Mouse (Mus musculus) intestine, embryonic 16.5 days (tissue): ENCODE data around the gene Tex19.1. TPM values are rescaled to one million over a fixed set of nuclear protein-coding genes. Genes with fewer than 3 reads are reported as not detected.
"Not testable (repeated sequence)": the region's sequence is repeated elsewhere in the genome, so short reads cannot be mapped to it uniquely, and the experiment has no call there.

Experiments
- ATAC-seq: fragments of 200-750 bp; cut with Nextera tagmentation; 2 replicates; pipeline ENCODE4 v1.8.0; 2017; ENCODE audit warnings: moderate TSS enrichment, moderate library complexity
- H3K27ac ChIP-seq: fragments of 300-500 bp; sonication (generic); 2 replicates; pipeline ENCODE4 v1.5.1; 2014; ENCODE audit warnings: mild to moderate bottlenecking, low read length
- H3K27me3 ChIP-seq: fragments of 300-500 bp; sonication (generic); replicated peaks from 2 replicates; pipeline ENCODE4 v1.6.1; 2014; ENCODE audit warnings: low read length, control low read depth, mixed read lengths; ENCODE audit not compliant: control insufficient read depth, insufficient read depth
- H3K36me3 ChIP-seq: fragments of 300-500 bp; sonication (generic); 2 replicates; pipeline ENCODE4 v1.6.1; 2014; ENCODE audit warnings: low read length, control low read depth; ENCODE audit not compliant: control insufficient read depth, insufficient read depth
- H3K4me1 ChIP-seq: fragments of 300-500 bp; sonication (generic); 2 replicates; pipeline ENCODE4 v1.6.1; 2014; ENCODE audit warnings: low read length, control low read depth, mixed read lengths; ENCODE audit not compliant: control insufficient read depth, insufficient read depth
- H3K4me2 ChIP-seq: fragments of 300-500 bp; sonication (generic); 2 replicates; pipeline ENCODE4 v1.6.1; 2014; ENCODE audit warnings: low read depth, low read length, control low read depth
- H3K4me3 ChIP-seq: fragments of 300-500 bp; sonication (generic); 2 replicates; pipeline ENCODE4 v1.5.1; 2014; ENCODE audit warnings: mild to moderate bottlenecking, low read length
- H3K9ac ChIP-seq: fragments of 300-500 bp; sonication (generic); 2 replicates; pipeline ENCODE4 v1.6.1; 2014; ENCODE audit warnings: low read depth, low read length
- H3K9me3 ChIP-seq: fragments of 300-500 bp; sonication (generic); 2 replicates; pipeline ENCODE4 v1.6.1; 2016; ENCODE audit warnings: low read length, control low read depth; ENCODE audit not compliant: control insufficient read depth
- WGBS: fragments of 180-500 bp; shearing (Covaris S2); extraction: QIAGEN DNeasy Blood & Tissue Kit; methylation state at CpG from one replicate; pipeline ENCODE4 v1.1.7; 2014; 5-methylcytosine and 5-hydroxymethylcytosine counted together
- polyA plus RNA-seq: library from polyadenylated mRNA; unstranded; fragments of >200 nt; fragmentation: Nextera tagmentation; extraction: Ambion mirVana; gene quantifications from 2 replicates; pipeline ENCODE4 v1.2.1, GENCODE M21; 2015

Gene Tex19.1
- not detected in 2 replicates for polyA plus RNA-seq

DNA sequence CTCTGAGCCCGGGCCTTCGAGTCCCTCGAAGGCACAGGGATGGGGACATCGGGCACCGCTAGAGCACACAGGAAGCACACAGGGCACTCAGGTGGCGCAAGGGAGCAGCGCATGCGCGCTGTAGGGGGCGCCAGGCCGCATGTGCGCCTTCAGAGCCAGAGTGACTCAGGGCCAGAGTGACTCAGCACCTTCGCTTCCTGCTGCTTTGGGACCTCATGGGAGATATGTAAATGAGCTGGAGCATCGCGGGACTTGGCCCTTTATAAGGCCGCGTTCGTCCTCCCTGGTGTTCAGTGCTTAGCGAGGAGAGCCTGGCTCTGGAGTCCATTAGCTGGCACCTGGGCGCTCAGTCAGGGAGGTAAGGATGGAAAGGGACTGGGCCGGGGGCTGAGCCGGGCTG, at the start of gene Tex19.1:
Gene Tex19.1 (plus strand): TSS at position 279 of the 400 bp plus-strand sequence.
- no peaks in the 10 kb centered on the region for H3K27me3 ChIP-seq
- H3K4me3 ChIP-seq = no peak within 1 kb of the TSS
- no peak within 1 kb of the TSS for H3K27ac ChIP-seq
- no peak within 1 kb of the TSS for H3K4me2 ChIP-seq
- H3K4me1 ChIP-seq = peaks cover 8% of the 10 kb centered on the region
- no peak for ATAC-seq
- 87% methylated on average over 22 of the region's 22 CpGs for WGBS
- H3K36me3 ChIP-seq = no peaks in the 10 kb centered on the region
- H3K9ac ChIP-seq = no peak within 1 kb of the TSS
- H3K9me3 ChIP-seq = no peaks in the 10 kb centered on the region

DNA sequence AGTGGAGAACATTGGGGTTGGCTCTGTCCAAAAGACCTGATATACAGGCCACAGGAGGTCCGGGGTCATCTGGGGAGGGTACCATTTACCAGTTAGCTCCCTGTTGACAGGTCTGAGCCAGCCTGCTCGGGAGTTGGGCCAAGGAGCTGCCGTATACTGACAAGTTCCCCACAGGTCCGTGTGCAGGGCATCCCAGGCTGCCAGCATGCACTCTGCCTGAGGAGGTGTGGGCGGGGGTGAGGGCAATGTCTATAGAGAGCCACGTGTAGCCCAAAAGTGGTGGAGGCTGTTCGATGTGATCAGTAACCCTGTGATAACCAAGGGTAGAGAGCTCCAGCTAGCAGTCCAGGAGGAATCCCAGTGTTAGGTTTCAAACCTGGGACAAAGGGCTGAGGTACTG, 46.2 kb upstream of the Tex19.1 start:
- Histone ChIP-seq H3K9ac (no peak overlapping the region), H3K9me3 (no peaks in the 10 kb centered on the region), H3K4me3 (no peak overlapping the region), H3K36me3 (no peaks in the 10 kb centered on the region), H3K27ac (no peak overlapping the region), H3K4me1 (peaks cover 2% of the 10 kb centered on the region), H3K27me3 (no peaks in the 10 kb centered on the region), H3K4me2 (no peak overlapping the region)
- 66% methylated on average over 7 of the region's 7 CpGs for WGBS
- ATAC-seq = 0 out of 2 replicates have a peak, but pooled peaks have one; percentile 32

DNA sequence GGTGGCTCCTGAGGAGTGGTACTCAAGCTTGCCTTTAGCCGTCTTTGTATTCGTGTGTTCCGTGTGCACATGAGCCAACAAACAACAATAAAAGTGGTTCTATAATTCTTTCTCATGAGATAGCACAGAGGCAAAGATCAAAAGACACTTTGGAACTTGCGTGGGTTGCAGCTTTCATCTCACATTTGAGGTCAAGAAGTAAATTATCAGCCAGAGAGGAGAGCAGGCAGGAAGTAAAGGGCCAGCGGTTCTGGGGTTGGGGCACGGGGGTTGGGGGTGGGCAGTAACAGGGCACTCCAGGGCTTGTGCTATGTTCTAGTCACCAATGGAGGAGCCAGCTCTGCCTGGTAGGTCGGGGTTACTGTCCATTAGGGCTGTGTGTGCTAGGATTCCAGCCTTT, 45.3 kb upstream of the Tex19.1 start:
- H3K4me3 ChIP-seq = no peak overlapping the region
- H3K36me3 ChIP-seq = no peaks in the 10 kb centered on the region
- ATAC-seq = peak; percentile 70
- no peak overlapping the region for H3K4me2 ChIP-seq
- no peaks in the 10 kb centered on the region for H3K27me3 ChIP-seq
- H3K4me1 ChIP-seq = peaks cover 2% of the 10 kb centered on the region
- 42% methylated on average over 7 of the region's 7 CpGs for WGBS
- no peaks in the 10 kb centered on the region for H3K9me3 ChIP-seq
- peak overlapping the region; percentile 47; the same call in 1 of the 2 replicates for H3K27ac ChIP-seq
- H3K9ac ChIP-seq = no peak overlapping the region

DNA sequence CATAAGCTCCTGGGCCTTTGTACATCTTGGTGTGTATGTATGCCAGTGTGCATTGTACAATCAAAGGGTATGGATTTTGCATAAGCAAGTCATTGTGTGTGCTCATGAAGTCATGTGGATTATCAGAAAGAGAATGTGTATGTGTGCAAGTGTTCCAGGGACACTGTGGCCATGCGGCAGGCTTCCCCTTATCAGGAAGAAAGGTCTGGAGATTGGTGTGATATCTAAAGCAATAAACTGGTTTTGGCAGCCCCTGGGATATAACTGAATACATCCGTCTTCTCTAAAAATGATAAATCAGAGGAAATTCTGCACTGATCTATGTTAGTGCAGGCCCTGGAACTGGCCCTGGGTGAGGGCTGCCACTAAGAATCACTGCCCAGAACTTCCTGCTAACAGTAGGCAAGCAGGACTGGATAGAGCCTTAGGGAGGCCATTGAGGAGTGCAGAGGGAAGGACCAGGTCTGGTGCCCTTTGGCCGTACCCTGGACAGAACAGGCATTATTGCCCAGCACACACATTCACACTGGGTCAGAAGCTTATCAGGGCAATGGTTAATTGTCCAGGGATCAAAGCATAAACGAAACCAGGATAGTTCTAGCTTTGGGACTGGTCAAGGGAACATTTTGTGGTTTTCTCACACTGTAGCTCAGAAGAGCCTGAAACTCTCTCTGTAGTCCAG, 44.7 kb upstream of the Tex19.1 start:
- no peak overlapping the region for H3K9ac ChIP-seq
- no peaks in the 10 kb centered on the region for H3K27me3 ChIP-seq
- peak overlapping the region; percentile 47; the same call in 1 of the 2 replicates for H3K27ac ChIP-seq
- no peaks in the 10 kb centered on the region for H3K36me3 ChIP-seq
- no peak overlapping the region for H3K4me3 ChIP-seq
- H3K4me2 ChIP-seq = no peak overlapping the region
- H3K4me1 ChIP-seq = peaks cover 2% of the 10 kb centered on the region
- 58% methylated on average over 4 of the region's 4 CpGs for WGBS
- no peaks in the 10 kb centered on the region for H3K9me3 ChIP-seq
- peak; percentile 48 for ATAC-seq

DNA sequence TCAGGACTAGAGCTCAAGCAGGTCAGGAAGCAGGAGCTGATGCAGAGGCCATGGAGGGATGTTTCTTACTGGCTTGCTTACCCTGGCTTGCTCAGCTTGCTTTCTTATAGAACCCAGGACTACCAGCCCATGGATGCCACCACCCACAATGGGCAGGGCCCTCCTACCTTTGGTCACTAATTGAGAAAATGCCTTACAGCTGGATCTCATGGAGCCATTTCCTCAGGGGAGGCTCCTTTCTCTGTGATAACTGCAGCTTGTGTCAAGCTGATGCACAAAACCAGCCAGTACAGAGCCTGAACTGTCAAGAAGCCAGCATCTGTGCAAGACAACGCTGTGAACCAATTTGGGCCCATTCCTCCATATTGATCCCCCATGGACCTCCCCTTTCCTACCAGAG, 38.7 kb upstream of the Tex19.1 start:
- H3K4me3 ChIP-seq, H3K9ac ChIP-seq, H3K36me3 ChIP-seq, H3K4me2 ChIP-seq, H3K4me1 ChIP-seq, ATAC-seq, H3K27ac ChIP-seq, H3K27me3 ChIP-seq, H3K9me3 ChIP-seq: not testable (repeated sequence)
- 68% methylated on average over 1 of the region's 1 CpGs for WGBS

DNA sequence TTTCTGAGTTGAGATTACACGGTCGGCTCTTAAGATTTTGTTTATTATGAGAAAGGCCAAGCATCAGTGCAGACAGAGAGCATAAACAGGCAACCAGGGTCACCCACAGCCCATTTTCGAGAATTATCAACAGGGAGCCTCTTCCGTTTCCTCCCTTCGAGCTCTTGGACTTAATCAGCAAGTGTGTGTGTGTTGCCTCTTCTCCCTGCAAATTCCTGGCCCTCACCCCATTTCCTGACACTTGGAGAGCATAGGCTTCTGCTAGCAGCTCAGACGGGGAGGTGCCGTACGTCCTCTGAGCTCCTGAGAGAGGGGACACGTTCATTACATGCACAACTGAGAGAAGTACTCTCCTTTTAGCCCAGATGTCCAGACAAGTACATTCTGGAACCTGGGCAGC, 37.9 kb upstream of the Tex19.1 start:
- WGBS = 51% methylated on average over 9 of the region's 9 CpGs
- ATAC-seq = peak; percentile 26; the same call in 1 of the 2 replicates

DNA sequence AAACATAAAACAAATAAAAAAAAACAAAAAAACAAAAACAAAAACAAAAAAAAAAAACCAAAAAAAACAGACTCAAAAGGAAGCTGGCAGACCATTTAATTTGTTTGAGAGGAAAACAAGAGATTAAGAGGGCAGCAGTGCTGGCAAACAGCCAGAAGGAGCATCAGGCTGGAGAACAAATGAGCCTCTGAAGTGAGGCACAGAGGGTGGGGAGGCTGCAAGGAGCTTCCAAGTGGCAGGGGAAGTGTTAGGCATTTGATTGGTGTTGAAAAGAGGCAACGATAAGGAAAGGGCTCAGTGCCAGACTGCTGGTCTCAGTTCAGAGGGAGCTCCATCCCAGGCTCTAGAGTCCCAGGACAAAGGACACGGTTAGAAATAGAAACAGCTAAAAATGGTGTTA, 36.0 kb upstream of the Tex19.1 start:
- WGBS = 9% methylated on average over 2 of the region's 2 CpGs

More for the DNA sequence above, 37.9 kb upstream of the Tex19.1 start:
- no peak overlapping the region for H3K4me3 ChIP-seq
- no peak overlapping the region for H3K4me2 ChIP-seq
- H3K9me3 ChIP-seq = no peaks in the 10 kb centered on the region
- H3K36me3 ChIP-seq = no peaks in the 10 kb centered on the region
- H3K27me3 ChIP-seq = no peaks in the 10 kb centered on the region
- no peak overlapping the region for H3K27ac ChIP-seq
- H3K4me1 ChIP-seq = no peaks in the 10 kb centered on the region
- no peak overlapping the region for H3K9ac ChIP-seq

DNA sequence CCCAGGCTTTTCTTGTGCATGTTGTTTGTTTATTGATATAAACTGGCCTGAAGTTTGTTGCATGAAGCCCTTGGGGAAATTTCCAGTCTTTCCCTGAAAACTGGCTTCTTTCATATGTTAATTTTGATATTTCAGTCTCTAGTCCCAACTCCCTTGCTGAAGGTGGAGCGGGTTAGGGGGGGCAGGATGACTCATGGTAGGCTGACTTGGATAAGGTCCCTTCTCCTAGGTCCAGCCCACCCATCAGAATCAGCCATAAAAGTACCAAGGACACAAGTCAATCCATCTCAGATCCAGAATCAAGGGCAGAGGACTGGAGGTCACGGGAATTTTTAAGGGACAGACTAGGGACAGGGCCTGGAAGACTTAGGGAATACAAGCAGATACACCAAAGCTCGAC, 34.9 kb upstream of the Tex19.1 start:
- 92% methylated on average over 3 of the region's 3 CpGs for WGBS
- ATAC-seq = no peak
- no peaks in the 10 kb centered on the region for H3K36me3 ChIP-seq
- H3K27me3 ChIP-seq = no peaks in the 10 kb centered on the region
- H3K4me2 ChIP-seq = no peak overlapping the region
- H3K27ac ChIP-seq = no peak overlapping the region
- no peaks in the 10 kb centered on the region for H3K9me3 ChIP-seq
- no peaks in the 10 kb centered on the region for H3K4me1 ChIP-seq
- no peak overlapping the region for H3K4me3 ChIP-seq
- no peak overlapping the region for H3K9ac ChIP-seq

More for the DNA sequence above, 36.0 kb upstream of the Tex19.1 start:
- Histone ChIP-seq H3K27me3 (no peaks in the 10 kb centered on the region), H3K27ac (no peak overlapping the region), H3K36me3 (no peaks in the 10 kb centered on the region), H3K4me1 (no peaks in the 10 kb centered on the region), H3K4me3 (no peak overlapping the region), H3K4me2 (no peak overlapping the region), H3K9ac (no peak overlapping the region), H3K9me3 (no peaks in the 10 kb centered on the region)
- peak; percentile 87 for ATAC-seq

DNA sequence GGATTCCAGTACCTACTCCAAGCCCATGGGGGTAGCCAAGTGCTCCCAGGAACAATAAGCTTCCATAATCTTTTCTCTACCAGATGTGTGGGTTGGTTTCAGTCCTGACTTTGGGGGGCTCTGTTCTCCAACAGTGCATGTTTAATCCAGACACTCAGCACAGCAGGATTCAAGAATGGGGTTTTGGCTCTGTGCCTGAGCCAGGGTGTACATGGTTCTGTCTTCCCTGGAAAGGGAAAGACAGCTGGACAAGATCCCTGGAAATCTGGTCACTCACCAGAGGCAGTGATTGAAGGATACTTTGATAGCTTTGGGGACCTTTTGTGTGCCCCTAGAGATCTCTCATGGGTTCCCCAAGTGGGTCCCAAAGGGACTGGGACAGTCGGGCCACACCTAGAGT, 34.3 kb upstream of the Tex19.1 start:
- Histone ChIP-seq H3K27ac (no peak overlapping the region), H3K27me3 (no peaks in the 10 kb centered on the region)
- 83% methylated on average over 1 of the region's 1 CpGs for WGBS

More for the DNA sequence above, 34.3 kb upstream of the Tex19.1 start:
- no peak overlapping the region for H3K9ac ChIP-seq
- H3K4me3 ChIP-seq = no peak overlapping the region
- no peaks in the 10 kb centered on the region for H3K9me3 ChIP-seq
- H3K36me3 ChIP-seq = no peaks in the 10 kb centered on the region
- H3K4me2 ChIP-seq = no peak overlapping the region
- H3K4me1 ChIP-seq = no peaks in the 10 kb centered on the region
- ATAC-seq = no peak
